Mouse (Mus musculus): ENCODE data around the gene Cldn7.
A peak's percentile ranks its signal among the peaks of the same experiment; 100 is the strongest.
"Not testable (repeated sequence)": the region's sequence is repeated elsewhere in the genome, so short reads cannot be mapped to it uniquely, and the experiment has no call there.

Gene Cldn7

GRCm38 (mm10) chr11:69964650-69965270 lies at the start of gene Cldn7:
Gene Cldn7, plus strand, starts transcription at chr11:69964779.
- no peak for DNase-seq (ENCODE audit: low read depth, low spot score)

- DNase-seq (ENCODE audit: low read depth, low spot score), result no peak
Observed at GRCm38 (mm10) chr11:69914917-69915430, 49.6 kb upstream of the Cldn7 start.

- DNase-seq (ENCODE audit: low read depth, low spot score), result peak; percentile 50
Observed at GRCm38 (mm10) chr11:69915667-69916627, 48.6 kb upstream of the Cldn7 start.

- DNase-seq (ENCODE audit: low read depth, low spot score), result not testable (repeated sequence)
Observed at GRCm38 (mm10) chr11:69916652-69917378, 47.8 kb upstream of the Cldn7 start.

GRCm38 (mm10) chr11:69917379-69917948 lies 47.1 kb upstream of the Cldn7 start:
- DNase-seq (ENCODE audit: low read depth, low spot score), result no peak

GRCm38 (mm10) chr11:69918118-69918517 lies 46.5 kb upstream of the Cldn7 start:
- DNase-seq (ENCODE audit: low read depth, low spot score), result no peak

- no peak for DNase-seq (ENCODE audit: low read depth, low spot score)
Observed at GRCm38 (mm10) chr11:69919053-69919452, 45.5 kb upstream of the Cldn7 start.

- DNase-seq (ENCODE audit: low read depth, low spot score), result peak; percentile 92
Observed at GRCm38 (mm10) chr11:69919661-69920265, 44.8 kb upstream of the Cldn7 start.

- peak; percentile 80 for DNase-seq (ENCODE audit: low read depth, low spot score)
Observed at GRCm38 (mm10) chr11:69920266-69921031, 44.1 kb upstream of the Cldn7 start.

GRCm38 (mm10) chr11:69921114-69922011 lies 43.2 kb upstream of the Cldn7 start, which contains the start of gene Eif5a:
Gene Eif5a, minus strand, starts transcription at chr11:69921958.
- peak; percentile 100 for DNase-seq (ENCODE audit: low read depth, low spot score)

GRCm38 (mm10) chr11:69922012-69922756 lies 42.4 kb upstream of the Cldn7 start:
- peak; percentile 49 for DNase-seq (ENCODE audit: low read depth, low spot score)

GRCm38 (mm10) chr11:69922796-69923195 lies 41.8 kb upstream of the Cldn7 start:
- no peak for DNase-seq (ENCODE audit: low read depth, low spot score)

- no peak for DNase-seq (ENCODE audit: low read depth, low spot score)
Observed at GRCm38 (mm10) chr11:69927501-69927900, 37.1 kb upstream of the Cldn7 start.

- no peak for DNase-seq (ENCODE audit: low read depth, low spot score)
Observed at GRCm38 (mm10) chr11:69929712-69930111, 34.9 kb upstream of the Cldn7 start.

- DNase-seq (ENCODE audit: low read depth, low spot score), result not testable (repeated sequence)
Observed at GRCm38 (mm10) chr11:69930176-69930575, 34.4 kb upstream of the Cldn7 start.

- DNase-seq (ENCODE audit: low read depth, low spot score), result no peak
Observed at GRCm38 (mm10) chr11:69930967-69931537, 33.5 kb upstream of the Cldn7 start.

GRCm38 (mm10) chr11:69931769-69932168 lies 32.8 kb upstream of the Cldn7 start:
- no peak for DNase-seq (ENCODE audit: low read depth, low spot score)

GRCm38 (mm10) chr11:69932254-69932653 lies 32.3 kb upstream of the Cldn7 start:
- DNase-seq (ENCODE audit: low read depth, low spot score), result peak; percentile 60

Measured in ES-CJ7 (cell line).